ENCODE assay signal across 8 mouse cellular contexts in the genomic region with DNA sequence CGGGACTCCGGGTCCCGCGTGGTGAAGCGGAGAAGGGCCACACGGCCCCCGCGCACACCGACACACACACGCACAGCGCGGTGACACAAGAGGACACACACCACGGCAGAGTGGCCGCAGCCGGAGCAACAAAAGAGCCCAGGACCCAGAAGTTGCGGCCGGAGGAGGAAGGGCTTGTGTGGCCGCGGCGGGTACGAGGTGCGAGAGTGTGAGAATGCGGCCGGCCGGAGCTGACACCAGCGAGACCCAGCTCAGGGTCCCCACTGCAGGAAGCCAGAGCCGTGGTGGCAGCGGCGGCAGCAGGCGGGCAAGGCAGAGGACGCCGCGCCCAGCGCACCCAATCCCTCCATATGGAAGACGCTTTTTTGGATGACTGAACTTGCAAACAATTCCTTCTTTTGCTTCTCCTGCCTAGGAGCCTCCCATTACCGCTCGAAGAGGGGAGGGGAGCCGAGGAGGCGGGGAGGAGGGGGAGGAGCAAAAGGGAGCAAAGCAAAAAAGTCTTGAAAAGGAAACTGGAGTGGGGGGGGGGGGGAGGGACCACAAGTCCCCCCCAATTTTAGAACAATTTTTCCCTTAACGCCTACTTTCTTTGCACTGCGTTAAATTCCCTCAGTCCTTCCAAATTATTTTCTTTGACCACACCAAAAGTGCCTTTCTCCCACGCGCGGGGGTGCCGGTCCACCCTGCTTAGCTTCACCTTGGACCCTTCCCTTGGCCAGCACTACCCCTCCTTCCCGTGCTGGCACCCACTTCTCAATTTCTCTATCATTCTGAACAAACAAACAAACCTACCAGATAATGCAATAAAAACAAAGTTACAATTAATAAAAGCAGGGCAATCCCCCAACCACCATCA. TPM values are rescaled to one million over a fixed set of nuclear protein-coding genes. Genes with fewer than 3 reads are reported as not detected.
DNase-seq lines count a peak whose midpoint lies in the region; ATAC-seq and TF ChIP-seq lines count a peak whose summit lies in the region.

A gene (minus strand): TSS at position 427 of the 859 bp plus-strand sequence.

- H3K79me2 ChIP-seq in liver, adult 2 months (ENCODE audit: control insufficient read depth, insufficient read depth, low read length), result no peaks in the 10 kb centered on the region

- no peaks in the 10 kb centered on the region for H3K9me3 ChIP-seq in heart, embryonic 11.5 days (replicated peaks; ENCODE audit: control insufficient read depth, low read length)
- peaks cover 5% of the 10 kb centered on the region for H3K9me3 ChIP-seq in kidney, embryonic 14.5 days (ENCODE audit: control insufficient read depth, low read length)
- H3K9me3 ChIP-seq in midbrain, postnatal 0 days (ENCODE audit: low read length), result no peaks in the 10 kb centered on the region
- no peaks in the 10 kb centered on the region for H3K9me3 ChIP-seq in stomach, postnatal 0 days (ENCODE audit: control insufficient read depth, low read length)

- no peak for TF ChIP-seq CTCF in embryonic fibroblast, embryonic 13.5 days (IDR thresholded peaks at IDR 0.05; ENCODE audit: borderline replicate concordance, insufficient read depth, low read length)
- no peak for TF ChIP-seq CTCF in liver, adult 2 months (IDR thresholded peaks at IDR 0.05; ENCODE audit: low read depth, low read length)
- no peak for TF ChIP-seq CTCF in midbrain, postnatal 0 days (IDR thresholded peaks at IDR 0.05)
- TF ChIP-seq CTCF in stomach, postnatal 0 days (IDR thresholded peaks at IDR 0.05; ENCODE audit: low read depth), result no peak

- H3K4me2 ChIP-seq in heart, embryonic 11.5 days, result peak within 1 kb of the TSS; percentile 63
- peak within 1 kb of the TSS; percentile 65 for H3K4me2 ChIP-seq in kidney, embryonic 14.5 days (replicated peaks; ENCODE audit: low read depth, low read length)
- H3K4me2 ChIP-seq in midbrain, postnatal 0 days (ENCODE audit: low read depth, low read length, poor library complexity, severe bottlenecking), result peak within 1 kb of the TSS; percentile 99
- H3K4me2 ChIP-seq in stomach, postnatal 0 days (replicated peaks; ENCODE audit: low read depth), result peak within 1 kb of the TSS; percentile 86

- WGBS in heart, embryonic 11.5 days (ENCODE audit: insufficient replicate concordance), result under 1% methylated on average over 43 of the region's 46 CpGs
- WGBS in kidney, embryonic 14.5 days, result under 1% methylated on average over 42 of the region's 46 CpGs
- 2% methylated on average over 45 of the region's 46 CpGs for WGBS in liver, adult 2 months
- under 1% methylated on average over 42 of the region's 46 CpGs for WGBS in midbrain, postnatal 0 days
- WGBS in stomach, postnatal 0 days, result under 1% methylated on average over 41 of the region's 46 CpGs

- peaks cover 3% of the 10 kb centered on the region; the same call in 1 of the 2 replicates for H3K4me1 ChIP-seq in embryonic fibroblast, embryonic 13.5 days (ENCODE audit: control insufficient read depth, insufficient read depth, low read length)
- peaks cover 3% of the 10 kb centered on the region; the same call in 1 of the 2 replicates for H3K4me1 ChIP-seq in heart, embryonic 11.5 days (ENCODE audit: control insufficient read depth, insufficient read depth, low read length)
- H3K4me1 ChIP-seq in kidney, embryonic 14.5 days (ENCODE audit: control insufficient read depth, insufficient read depth, low read length), result peaks cover 35% of the 10 kb centered on the region
- no peaks in the 10 kb centered on the region; the same call in 1 of the 2 replicates for H3K4me1 ChIP-seq in liver, adult 2 months (ENCODE audit: control insufficient read depth, insufficient read depth, low read length)
- H3K4me1 ChIP-seq in midbrain, postnatal 0 days (ENCODE audit: insufficient read depth, low read length), result 0 out of 2 replicates have a peak, but pooled peaks cover 3% of the 10 kb centered on the region
- H3K4me1 ChIP-seq in stomach, postnatal 0 days (replicated peaks; ENCODE audit: control insufficient read depth, insufficient read depth), result no peaks in the 10 kb centered on the region

- peak; percentile 52 for ATAC-seq in heart, embryonic 11.5 days (replicated peaks; ENCODE audit: insufficient number of reproducible peaks, low FRiP score, low TSS enrichment)
- ATAC-seq in kidney, embryonic 14.5 days (ENCODE audit: low FRiP score, low TSS enrichment), result peak; percentile 81
- ATAC-seq in midbrain, postnatal 0 days (ENCODE audit: low FRiP score), result peak; percentile 73
- ATAC-seq in stomach, postnatal 0 days (ENCODE audit: low FRiP score, low TSS enrichment), result peak; percentile 74

- no peaks in the 10 kb centered on the region for H3K27me3 ChIP-seq in heart, embryonic 11.5 days (ENCODE audit: control insufficient read depth, insufficient read depth, low read length)
- H3K27me3 ChIP-seq in kidney, embryonic 14.5 days (ENCODE audit: control insufficient read depth, insufficient read depth, low read length), result no peaks in the 10 kb centered on the region
- peaks cover 16% of the 10 kb centered on the region; the same call in 1 of the 2 replicates for H3K27me3 ChIP-seq in liver, adult 2 months (ENCODE audit: control insufficient read depth, insufficient read depth, low read length)
- H3K27me3 ChIP-seq in midbrain, postnatal 0 days (ENCODE audit: insufficient read depth, low read length), result no peaks in the 10 kb centered on the region
- H3K27me3 ChIP-seq in stomach, postnatal 0 days (ENCODE audit: control insufficient read depth, insufficient read depth, low read length), result no peaks in the 10 kb centered on the region

- H3K36me3 ChIP-seq in heart, embryonic 11.5 days (ENCODE audit: control insufficient read depth, insufficient read depth, low read length), result no peaks in the 10 kb centered on the region
- no peaks in the 10 kb centered on the region for H3K36me3 ChIP-seq in kidney, embryonic 14.5 days (ENCODE audit: control insufficient read depth, insufficient read depth, low read length)
- no peaks in the 10 kb centered on the region for H3K36me3 ChIP-seq in liver, adult 2 months (ENCODE audit: control insufficient read depth, insufficient read depth, low read length)
- H3K36me3 ChIP-seq in midbrain, postnatal 0 days (ENCODE audit: insufficient read depth, low read length), result no peaks in the 10 kb centered on the region
- H3K36me3 ChIP-seq in stomach, postnatal 0 days (ENCODE audit: control insufficient read depth, insufficient read depth, low read length), result no peaks in the 10 kb centered on the region

- peak within 1 kb of the TSS; percentile 92 for H3K4me3 ChIP-seq in embryonic fibroblast, embryonic 13.5 days (ENCODE audit: insufficient read depth, low read length)
- peak within 1 kb of the TSS; percentile 66 for H3K4me3 ChIP-seq in heart, embryonic 11.5 days (ENCODE audit: low read depth, low read length)
- peak within 1 kb of the TSS; percentile 93 for H3K4me3 ChIP-seq in kidney, embryonic 14.5 days (ENCODE audit: low read length)
- H3K4me3 ChIP-seq in liver, adult 2 months (ENCODE audit: insufficient read depth, low read depth, low read length), result peak within 1 kb of the TSS; percentile 63
- H3K4me3 ChIP-seq in midbrain, postnatal 0 days (ENCODE audit: low read depth, low read length), result peak within 1 kb of the TSS; percentile 55
- peak within 1 kb of the TSS; percentile 64 for H3K4me3 ChIP-seq in stomach, postnatal 0 days (ENCODE audit: low read depth, low read length)

- H3K27ac ChIP-seq in embryonic fibroblast, embryonic 13.5 days (ENCODE audit: insufficient read depth, low read length), result peak within 1 kb of the TSS; percentile 90
- H3K27ac ChIP-seq in heart, embryonic 11.5 days (ENCODE audit: low read depth, low read length), result peak within 1 kb of the TSS; percentile 74
- peak within 1 kb of the TSS; percentile 95 for H3K27ac ChIP-seq in kidney, embryonic 14.5 days (ENCODE audit: low read depth, low read length)
- no peak within 1 kb of the TSS for H3K27ac ChIP-seq in liver, adult 2 months (replicated peaks; ENCODE audit: insufficient read depth, low read depth, low read length)
- peak within 1 kb of the TSS; percentile 74 for H3K27ac ChIP-seq in midbrain, postnatal 0 days (ENCODE audit: low read depth, low read length)
- peak within 1 kb of the TSS; percentile 91 for H3K27ac ChIP-seq in stomach, postnatal 0 days (replicated peaks)

- peak; percentile 96 for TF ChIP-seq POLR2A in embryonic fibroblast, embryonic 13.5 days (IDR thresholded peaks at IDR 0.05; ENCODE audit: low read depth, low read length)
- TF ChIP-seq POLR2A in liver, adult 2 months (IDR thresholded peaks at IDR 0.05; ENCODE audit: extremely low read depth, insufficient read depth, low read length), result no peak

- H3K9ac ChIP-seq in heart, embryonic 11.5 days (ENCODE audit: low read depth, low read length), result peak within 1 kb of the TSS; percentile 84
- H3K9ac ChIP-seq in kidney, embryonic 14.5 days (ENCODE audit: low read depth, low read length), result peak within 1 kb of the TSS; percentile 99
- H3K9ac ChIP-seq in liver, adult 2 months (ENCODE audit: low read depth, low read length), result peak within 1 kb of the TSS; percentile 40; the same call in 1 of the 2 replicates
- peak within 1 kb of the TSS; percentile 71 for H3K9ac ChIP-seq in midbrain, postnatal 0 days (replicated peaks; ENCODE audit: low read length, poor library complexity, severe bottlenecking)
- H3K9ac ChIP-seq in stomach, postnatal 0 days (ENCODE audit: low read length), result peak within 1 kb of the TSS; percentile 90

- TF ChIP-seq EP300 in stomach, postnatal 0 days (optimal IDR thresholded peaks at IDR 0.05), result no peak

- peak; percentile 7 to 24 for DNase-seq in spleen, postnatal 10 days (ENCODE audit: low spot score in 2 of 2)
- DNase-seq in spleen, postnatal 14 days (ENCODE audit: low spot score in 2 of 2), result no peak
- DNase-seq in liver, adult 2 months (ENCODE audit: extremely low read depth, low read depth, low spot score), result no peak
- peak; percentile 77 for DNase-seq in midbrain, postnatal 0 days (ENCODE audit: low spot score)
- DNase-seq in stomach, postnatal 0 days (ENCODE audit: low spot score), result peak; percentile 69

RNA-seq across cellular contexts. Expression of the gene that starts here (rescaled TPM):
- polyA plus RNA-seq in embryonic fibroblast, embryonic 13.5 days (2011; ENCODE audit: insufficient read length, low read depth, missing spikeins), result 13.7 and 30.6 TPM in 2 replicates
- polyA plus RNA-seq in heart, embryonic 11.5 days (2014; fragmentation: Nextera tagmentation; extraction: Ambion mirVana), result 8.7 and 8.9 TPM in 2 replicates
- 15.2 and 23.5 TPM in 2 replicates for polyA plus RNA-seq in kidney, embryonic 14.5 days (2014; fragmentation: Nextera tagmentation; extraction: Ambion mirVana)
- total RNA-seq in liver, adult 2 months (2014; rRNA removed), result 0.18 and 0.40 TPM in 2 replicates
- 0.16 and 0.20 TPM in 2 replicates for polyA plus RNA-seq in liver, adult 2 months (2012; rRNA removed)
- total RNA-seq in midbrain, postnatal 0 days (2014; rRNA removed), result 13.5 and 24.9 TPM in 2 replicates
- polyA plus RNA-seq in midbrain, postnatal 0 days (2015; fragmentation: Nextera tagmentation; extraction: Ambion mirVana), result 2.7 and 3.9 TPM in 2 replicates
- 5.9 and 6.1 TPM in 2 replicates for polyA plus RNA-seq in stomach, postnatal 0 days (2015; fragmentation: Nextera tagmentation; extraction: Ambion mirVana)

Comparison
In these comparisons a context has a peak if more than half of its experiments do, and no peak if none do; other contexts are left out.
1. RNA of the gene that starts here (total RNA-seq): 13.5 to 24.9 TPM in midbrain, postnatal 0 days; 0.18 to 0.40 TPM in liver, adult 2 months; every median in the first group is over 10 times any median in the second.
2. DNase-seq: peak in spleen, postnatal 10 days (2 of 2), midbrain, postnatal 0 days (single experiment) and stomach, postnatal 0 days (single experiment); none in spleen, postnatal 14 days (0 of 2) and liver, adult 2 months (single experiment).
3. H3K9ac ChIP-seq: peak in every context shown above with its lines; median percentile 99 in kidney, embryonic 14.5 days; 90 in stomach, postnatal 0 days; 84 in heart, embryonic 11.5 days; 71 in midbrain, postnatal 0 days; 40 in liver, adult 2 months.
4. Peak in every context shown above with its lines, with median percentiles within 50 percentile points of each other: H3K4me3 ChIP-seq, ATAC-seq and H3K4me2 ChIP-seq.